Mouse (Mus musculus) limb, embryonic 14.5 days (tissue): ENCODE measurements around the gene Cd151. TPM values are rescaled to one million over a fixed set of nuclear protein-coding genes. Genes with fewer than 3 reads are reported as not detected.
"Not testable (repeated sequence)": the region's sequence is repeated elsewhere in the genome, so short reads cannot be mapped to it uniquely, and the experiment has no call there.

Experiments
- ATAC-seq: fragments of 200-750 bp; cut with Nextera tagmentation; 2 replicates; pipeline ENCODE4 v1.8.0; 2017; ENCODE audit warnings: low read depth, moderate number of reproducible peaks, moderate TSS enrichment; ENCODE audit not compliant: low FRiP score
- DNase-seq: peaks from one replicate; pipeline ENCODE4 v3.0.0-alpha.2; 2015; ENCODE audit warnings: low spot score
- H3K27ac ChIP-seq: fragments of 300-500 bp; sonication (generic); replicated peaks from 2 replicates; pipeline ENCODE4 v1.5.1; 2014; ENCODE audit warnings: low read depth, mild to moderate bottlenecking, low read length, moderate library complexity, mixed read lengths
- H3K27me3 ChIP-seq: fragments of 300-500 bp; sonication (generic); 2 replicates; pipeline ENCODE4 v1.6.1; 2014; ENCODE audit warnings: low read length, mixed read lengths; ENCODE audit not compliant: control insufficient read depth, insufficient read depth
- H3K36me3 ChIP-seq: fragments of 300-500 bp; sonication (generic); 2 replicates; pipeline ENCODE4 v1.6.1; 2014; ENCODE audit warnings: mild to moderate bottlenecking, low read length, moderate library complexity, mixed read lengths; ENCODE audit not compliant: control insufficient read depth, insufficient read depth
- H3K4me1 ChIP-seq: fragments of 300-500 bp; sonication (generic); 2 replicates; pipeline ENCODE4 v1.6.1; 2014; ENCODE audit warnings: antibody characterized with exemption, low read length, mixed read lengths; ENCODE audit not compliant: control insufficient read depth, insufficient read depth
- H3K4me2 ChIP-seq: fragments of 300-500 bp; sonication (generic); replicated peaks from 2 replicates; pipeline ENCODE4 v1.6.1; 2014; ENCODE audit warnings: low read depth, mild to moderate bottlenecking, low read length, moderate library complexity; ENCODE audit not compliant: severe bottlenecking
- H3K4me3 ChIP-seq: fragments of 300-500 bp; sonication (generic); replicated peaks from 2 replicates; pipeline ENCODE4 v1.5.1; 2014; ENCODE audit warnings: low read length
- H3K9ac ChIP-seq: fragments of 300-500 bp; sonication (generic); 2 replicates; pipeline ENCODE4 v1.6.1; 2014; ENCODE audit warnings: mild to moderate bottlenecking, low read depth, low read length, moderate library complexity; ENCODE audit not compliant: severe bottlenecking
- H3K9me3 ChIP-seq: fragments of 300-500 bp; sonication (generic); 2 replicates; pipeline ENCODE4 v1.6.1; 2016; ENCODE audit warnings: low read length; ENCODE audit not compliant: control insufficient read depth
- POLR2A ChIP-seq: fragments of 200-500 bp; IDR thresholded peaks from 2 replicates; pipeline ENCODE4 v1.8.0; 2012; ENCODE audit warnings: inconsistent platforms, mild to moderate bottlenecking, moderate library complexity, borderline replicate concordance; ENCODE audit not compliant: insufficient read depth, insufficient read length; ENCODE audit errors: extremely low read depth
- WGBS: fragments of 180-500 bp; shearing (Covaris S2); extraction: QIAGEN DNeasy Blood & Tissue Kit; methylation state at CpG from one replicate; pipeline ENCODE4 v1.1.7; 2014; 5-methylcytosine and 5-hydroxymethylcytosine counted together
- polyA plus RNA-seq, 2 experiments: library from polyadenylated mRNA; depleted of rRNA in 1 of 2; stranded (reverse) in 1 of 2; unstranded in 1 of 2; fragments of >200 nt; fragmentation: Nextera tagmentation in 1 of 2; extraction: Ambion mirVana in 1 of 2; gene quantifications; 2 replicates each; pipeline versions ENCODE4 v1.2.1 to v1.2.3; 2012 to 2014

Cd151 gene
- polyA plus RNA-seq, 2 experiments = 44.4 to 100 TPM

GRCm38 (mm10) chr7:141441460-141441859, 25.7 kb upstream of the Cd151 start:
- 91% methylated on average over 9 of the region's 9 CpGs for WGBS
- Histone ChIP-seq H3K4me1 (peaks cover 25% of the 10 kb centered on the region), H3K27ac (no peak overlapping the region), H3K4me2 (no peak overlapping the region), H3K4me3 (no peak overlapping the region), H3K9me3 (no peaks in the 10 kb centered on the region), H3K9ac (no peak overlapping the region), H3K36me3 (peaks cover 23% of the 10 kb centered on the region), H3K27me3 (no peaks in the 10 kb centered on the region)
- ATAC-seq (no peak), DNase-seq (no peak)
- no peak for TF ChIP-seq POLR2A

DNA sequence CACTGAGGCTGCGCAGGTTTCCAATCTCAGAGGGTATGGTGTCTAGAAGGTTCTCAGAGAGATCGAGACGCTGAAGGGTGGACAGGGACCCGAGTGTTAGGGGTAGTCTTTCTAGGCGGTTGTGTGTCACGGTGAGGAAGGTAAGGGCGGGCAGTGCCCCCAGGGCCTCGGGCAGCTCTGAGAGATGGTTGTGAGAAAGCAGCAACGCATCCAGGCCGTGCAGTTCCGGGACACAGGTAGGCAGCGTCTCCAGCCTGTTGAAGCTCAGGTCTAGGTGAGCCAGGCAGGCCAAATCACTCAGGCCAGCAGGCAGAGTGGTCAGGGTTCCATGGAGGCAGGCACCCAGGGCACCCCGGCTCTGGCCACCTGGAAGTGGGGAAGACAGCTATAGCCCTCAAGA, 25.0 kb upstream of the Cd151 start:
- ATAC-seq (no peak), DNase-seq (no peak)
- Histone ChIP-seq H3K4me2 (peak overlapping the region; percentile 81; the same call in 1 of the 2 replicates), H3K27ac (no peak overlapping the region), H3K27me3 (no peaks in the 10 kb centered on the region), H3K9ac (peak overlapping the region; percentile 57; the same call in 1 of the 2 replicates), H3K4me1 (peaks cover 19% of the 10 kb centered on the region), H3K4me3 (peak overlapping the region; percentile 45; the same call in 1 of the 2 replicates), H3K9me3 (no peaks in the 10 kb centered on the region), H3K36me3 (peaks cover 23% of the 10 kb centered on the region)
- no peak for TF ChIP-seq POLR2A
- 87% methylated on average over 13 of the region's 13 CpGs for WGBS

GRCm38 (mm10) chr7:141443081-141443821, 23.9 kb upstream of the Cd151 start:
- no peak for DNase-seq
- ATAC-seq = no peak
- Histone ChIP-seq H3K27me3 (no peaks in the 10 kb centered on the region), H3K4me3 (peak overlapping the region; percentile 45), H3K27ac (no peak overlapping the region), H3K36me3 (peaks cover 23% of the 10 kb centered on the region), H3K9me3 (no peaks in the 10 kb centered on the region), H3K9ac (peak overlapping the region; percentile 57), H3K4me2 (peak overlapping the region; percentile 81), H3K4me1 (peaks cover 21% of the 10 kb centered on the region)
- 15% methylated on average over 12 of the region's 12 CpGs for WGBS
- TF ChIP-seq POLR2A = no peak

DNA sequence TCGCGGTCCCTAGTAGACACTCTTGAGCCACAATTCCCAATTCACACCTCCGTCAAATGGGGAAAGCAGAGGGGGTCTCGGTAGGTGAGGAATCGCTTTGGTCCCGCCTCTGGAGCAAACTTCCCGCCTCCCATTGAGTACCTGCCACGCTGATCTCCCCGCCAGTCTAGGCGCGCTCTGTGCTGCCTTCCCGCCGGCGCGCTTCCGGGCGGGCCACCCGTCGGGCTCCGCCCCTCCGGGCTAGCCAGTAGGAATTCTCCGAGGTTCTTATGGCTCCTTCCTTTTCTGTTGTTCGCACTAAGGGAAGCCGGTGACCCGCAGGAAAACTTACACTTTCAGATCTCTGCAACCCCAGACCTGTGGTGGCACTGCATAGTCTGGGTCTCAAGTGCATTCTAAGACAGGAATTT, 23.4 kb upstream of the Cd151 start, which contains the start of gene Pidd1:
Pidd1 (minus strand) TSS at position 198 of the 410 bp plus-strand sequence.
- Histone ChIP-seq H3K9me3 (no peaks in the 10 kb centered on the region), H3K4me1 (peaks cover 27% of the 10 kb centered on the region), H3K9ac (peak within 1 kb of the TSS; percentile 57), H3K4me3 (peak within 1 kb of the TSS; percentile 45), H3K36me3 (peaks cover 29% of the 10 kb centered on the region), H3K27me3 (no peaks in the 10 kb centered on the region), H3K27ac (0 out of 2 replicates have a peak within 1 kb of the TSS, but pooled peaks have one; percentile 48), H3K4me2 (peak within 1 kb of the TSS; percentile 81)
- DNase-seq (peak; percentile 84), ATAC-seq (peak; percentile 51; the same call in 1 of the 2 replicates)
- peak; percentile 46; the same call in 1 of the 2 replicates for TF ChIP-seq POLR2A
- WGBS = 0% methylated on average over 25 of the region's 25 CpGs

DNA sequence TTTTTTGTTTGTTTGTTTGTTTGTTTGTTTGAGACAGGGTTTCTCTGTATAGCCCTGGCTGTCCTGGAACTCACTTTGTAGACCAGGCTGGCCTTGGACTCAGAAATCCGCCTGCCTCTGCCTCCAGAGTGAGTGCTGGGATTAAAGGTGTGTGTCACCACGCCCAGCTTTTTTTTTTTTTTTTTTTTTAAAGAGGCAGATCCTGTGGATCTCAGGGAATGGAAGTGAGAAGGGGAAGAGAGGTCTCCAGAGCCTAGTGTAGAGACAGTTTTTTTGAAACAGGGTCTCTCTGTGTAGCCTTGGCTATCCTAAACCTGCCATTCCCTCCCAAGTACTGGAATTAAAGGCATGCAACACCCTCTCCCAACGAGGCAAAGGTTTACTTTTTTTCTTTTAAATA, 20.8 kb upstream of the Cd151 start:
- not testable (repeated sequence) for H3K27ac ChIP-seq, ATAC-seq, H3K4me3 ChIP-seq, H3K9ac ChIP-seq, H3K9me3 ChIP-seq, DNase-seq, H3K4me2 ChIP-seq, H3K27me3 ChIP-seq
- WGBS = 86% methylated on average over 3 of the region's 3 CpGs
- H3K4me1 ChIP-seq = peaks cover 29% of the 10 kb centered on the region
- peaks cover 39% of the 10 kb centered on the region for H3K36me3 ChIP-seq
